Mouse (Mus musculus): Measurements from ENCODE around the gene Map2.

DNA sequence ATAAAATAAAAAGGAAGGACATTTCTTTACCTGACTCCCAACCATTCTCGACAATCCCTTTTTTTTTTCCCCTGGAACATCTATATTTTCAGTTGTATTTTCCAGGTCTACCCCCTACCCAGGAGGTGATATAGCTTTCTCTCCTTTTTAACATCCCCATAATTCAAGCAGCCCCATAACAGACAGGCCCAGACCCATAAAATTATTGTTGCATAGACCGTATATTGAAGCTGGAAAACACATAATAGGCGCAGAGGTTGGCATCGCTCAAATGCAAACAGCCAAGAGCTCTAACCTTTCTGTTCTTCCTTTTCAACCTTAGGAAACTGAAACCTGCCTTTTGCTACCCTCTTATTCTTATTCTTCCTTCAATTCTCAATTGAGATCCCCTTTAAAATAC, 211.2 kb downstream of the Map2 start:
- TF ChIP-seq CTCF (IDR thresholded peaks at IDR 0.05 in 2 of 3, conservative IDR thresholded peaks at IDR 0.05 in 1 of 3; ENCODE audit: control insufficient read depth in 1 of 3, insufficient read depth in 1 of 3, low read depth in 2 of 3, low read length in 3 of 3, poor library complexity in 1 of 3, severe bottlenecking in 1 of 3) (no peak), USF2 (IDR thresholded peaks at IDR 0.05; ENCODE audit: borderline replicate concordance in 1 of 2, insufficient read depth in 1 of 2, low read depth in 1 of 2, low read length in 2 of 2) (no peak), HCFC1 (IDR thresholded peaks at IDR 0.05; ENCODE audit: low read depth, low read length) (no peak), USF1 (IDR thresholded peaks at IDR 0.05; ENCODE audit: low read depth, low read length) (no peak), POLR2A (IDR thresholded peaks at IDR 0.05; ENCODE audit: control insufficient read depth in 1 of 2, insufficient read depth in 1 of 2, low read depth in 1 of 2, low read length in 2 of 2, poor library complexity in 1 of 2) (no peak), TAL1 (IDR thresholded peaks at IDR 0.05; ENCODE audit: low read length) (no peak), BHLHE40 (IDR thresholded peaks at IDR 0.05; ENCODE audit: borderline replicate concordance, low read depth, low read length) (no peak), MAFK (IDR thresholded peaks at IDR 0.05; ENCODE audit: borderline replicate concordance, low read depth, low read length) (no peak), CHD2 (IDR thresholded peaks at IDR 0.05; ENCODE audit: low read length) (no peak)
